Mouse (Mus musculus) bone marrow macrophage, adult 2 months (primary cell): ENCODE data around the gene Syt2.

Experiments used
- CTCF ChIP-seq: IDR thresholded peaks from 2 replicates; pipeline ENCODE4 v1.5.1; 2012; ENCODE audit warnings: low read depth, mild to moderate bottlenecking, low read length, moderate library complexity
- POLR2A ChIP-seq: IDR thresholded peaks from 2 replicates; pipeline ENCODE4 v1.6.1; 2012; ENCODE audit warnings: mild to moderate bottlenecking, low read depth, low read length, borderline replicate concordance

DNA sequence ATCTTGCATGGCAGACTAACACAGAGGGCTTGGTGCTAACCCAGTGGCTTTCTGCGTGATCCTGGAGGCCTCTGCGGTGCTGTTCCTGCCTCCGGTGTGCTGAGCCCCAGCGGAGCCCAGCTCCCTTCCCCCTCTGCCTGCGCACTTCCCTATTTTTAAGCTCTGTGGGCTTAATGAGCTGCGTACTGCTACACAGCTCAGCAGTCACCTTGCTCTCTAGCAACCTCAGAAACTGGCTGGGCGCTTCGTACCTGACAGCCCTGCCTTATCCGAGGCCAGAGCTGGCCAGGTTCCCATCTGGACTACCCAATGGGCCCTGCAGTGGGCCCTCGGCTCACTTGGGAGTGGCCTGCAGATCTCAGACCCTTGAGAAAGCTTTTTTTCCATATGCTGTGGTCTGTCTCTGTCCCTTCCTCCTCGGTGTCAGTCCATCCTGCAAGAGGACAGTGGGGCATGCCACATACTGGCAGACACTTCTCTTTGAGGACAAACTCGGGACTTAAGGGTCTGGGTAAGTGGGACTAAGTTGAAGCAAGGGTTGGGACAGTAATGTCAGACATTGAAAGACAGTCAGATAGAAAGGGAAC, 73.3 kb downstream of the Syt2 start:
- no peak for TF ChIP-seq CTCF
- no peak for TF ChIP-seq POLR2A
